Mouse (Mus musculus): ENCODE data around the gene Fsd1. TPM values are rescaled to one million over a fixed set of nuclear protein-coding genes. Genes with fewer than 3 reads are reported as not detected.
A peak's percentile ranks its signal among the peaks of the same experiment; 100 is the strongest.

Fsd1 gene
- polyA plus RNA-seq, 2 experiments: 14.2 to 27.5 TPM

- H3K9ac ChIP-seq (ENCODE audit: low read depth, low read length, severe bottlenecking): no peak overlapping the region
- DNase-seq (ENCODE audit: low spot score) (no peak), ATAC-seq (ENCODE audit: low FRiP score, low read depth) (no peak)
- H3K4me3 ChIP-seq (replicated peaks; ENCODE audit: low read length): no peak overlapping the region
- H3K36me3 ChIP-seq (ENCODE audit: control insufficient read depth, insufficient read depth, low read length): peaks cover 17% of the 10 kb centered on the region; the same call in 1 of the 2 replicates
- no peak for TF ChIP-seq POLR2A (IDR thresholded peaks at IDR 0.05; ENCODE audit: borderline replicate concordance, extremely low read depth, insufficient read depth, insufficient read length)
- H3K27ac ChIP-seq (replicated peaks; ENCODE audit: low read depth, low read length): no peak overlapping the region
- WGBS: 81% methylated on average over 8 of the region's 8 CpGs
- H3K4me2 ChIP-seq (replicated peaks; ENCODE audit: low read depth, low read length, severe bottlenecking): no peak overlapping the region
- peaks cover 5% of the 10 kb centered on the region; the same call in 1 of the 2 replicates for H3K4me1 ChIP-seq (ENCODE audit: control insufficient read depth, insufficient read depth, low read length)
- H3K27me3 ChIP-seq (ENCODE audit: control insufficient read depth, insufficient read depth, low read length): no peaks in the 10 kb centered on the region
- H3K9me3 ChIP-seq (ENCODE audit: control insufficient read depth, low read length): no peaks in the 10 kb centered on the region
These were observed 4.1 kb downstream of the Fsd1 start for GRCm38 (mm10) chr17:55990278-55990898.

GRCm38 (mm10) chr17:55996007-55996406, 9.7 kb downstream of the Fsd1 start:
- 83% methylated on average over 15 of the region's 15 CpGs for WGBS
- TF ChIP-seq POLR2A (IDR thresholded peaks at IDR 0.05; ENCODE audit: borderline replicate concordance, extremely low read depth, insufficient read depth, insufficient read length): no peak
- peaks cover 11% of the 10 kb centered on the region; the same call in 1 of the 2 replicates for H3K27me3 ChIP-seq (ENCODE audit: control insufficient read depth, insufficient read depth, low read length)
- no peaks in the 10 kb centered on the region for H3K9me3 ChIP-seq (ENCODE audit: control insufficient read depth, low read length)
- no peak overlapping the region for H3K4me2 ChIP-seq (replicated peaks; ENCODE audit: low read depth, low read length, severe bottlenecking)
- DNase-seq (ENCODE audit: low spot score): no peak
- ATAC-seq (ENCODE audit: low FRiP score, low read depth): no peak
- H3K4me1 ChIP-seq (ENCODE audit: control insufficient read depth, insufficient read depth, low read length): no peaks in the 10 kb centered on the region
- peaks cover 16% of the 10 kb centered on the region for H3K36me3 ChIP-seq (ENCODE audit: control insufficient read depth, insufficient read depth, low read length)
- no peak overlapping the region for H3K27ac ChIP-seq (replicated peaks; ENCODE audit: low read depth, low read length)
- no peak overlapping the region for H3K4me3 ChIP-seq (replicated peaks; ENCODE audit: low read length)
- H3K9ac ChIP-seq (ENCODE audit: low read depth, low read length, severe bottlenecking): no peak overlapping the region

GRCm38 (mm10) chr17:55999794-56000499, 13.6 kb downstream of the Fsd1 start:
- Histone ChIP-seq H3K27ac (replicated peaks; ENCODE audit: low read depth, low read length) (no peak overlapping the region), H3K9me3 (ENCODE audit: control insufficient read depth, low read length) (no peaks in the 10 kb centered on the region), H3K4me3 (replicated peaks; ENCODE audit: low read length) (no peak overlapping the region; the same call in 1 of the 2 replicates), H3K27me3 (ENCODE audit: control insufficient read depth, insufficient read depth, low read length) (peaks cover 11% of the 10 kb centered on the region; the same call in 1 of the 2 replicates), H3K36me3 (ENCODE audit: control insufficient read depth, insufficient read depth, low read length) (peaks cover 3% of the 10 kb centered on the region; the same call in 1 of the 2 replicates), H3K4me2 (replicated peaks; ENCODE audit: low read depth, low read length, severe bottlenecking) (peak overlapping the region; percentile 0; the same call in 1 of the 2 replicates), H3K4me1 (ENCODE audit: control insufficient read depth, insufficient read depth, low read length) (no peaks in the 10 kb centered on the region), H3K9ac (ENCODE audit: low read depth, low read length, severe bottlenecking) (no peak overlapping the region)
- no peak for ATAC-seq (ENCODE audit: low FRiP score, low read depth)
- no peak for TF ChIP-seq POLR2A (IDR thresholded peaks at IDR 0.05; ENCODE audit: borderline replicate concordance, extremely low read depth, insufficient read depth, insufficient read length)
- no peak for DNase-seq (ENCODE audit: low spot score)
- WGBS: 5% methylated on average over 30 of the region's 30 CpGs

- DNase-seq (ENCODE audit: low spot score) (no peak), ATAC-seq (ENCODE audit: low FRiP score, low read depth) (no peak)
- Histone ChIP-seq H3K9me3 (ENCODE audit: control insufficient read depth, low read length) (no peaks in the 10 kb centered on the region), H3K4me1 (ENCODE audit: control insufficient read depth, insufficient read depth, low read length) (0 out of 2 replicates have a peak, but pooled peaks cover 3% of the 10 kb centered on the region), H3K36me3 (ENCODE audit: control insufficient read depth, insufficient read depth, low read length) (no peaks in the 10 kb centered on the region), H3K4me2 (replicated peaks; ENCODE audit: low read depth, low read length, severe bottlenecking) (no peak overlapping the region), H3K27ac (replicated peaks; ENCODE audit: low read depth, low read length) (no peak overlapping the region), H3K27me3 (ENCODE audit: control insufficient read depth, insufficient read depth, low read length) (peaks cover 11% of the 10 kb centered on the region; the same call in 1 of the 2 replicates), H3K9ac (ENCODE audit: low read depth, low read length, severe bottlenecking) (no peak overlapping the region), H3K4me3 (replicated peaks; ENCODE audit: low read length) (no peak overlapping the region)
- WGBS: 77% methylated on average over 3 of the region's 3 CpGs
- TF ChIP-seq POLR2A (IDR thresholded peaks at IDR 0.05; ENCODE audit: borderline replicate concordance, extremely low read depth, insufficient read depth, insufficient read length): no peak
These were observed 16.7 kb downstream of the Fsd1 start for GRCm38 (mm10) chr17:56003000-56003399.

- peaks cover 12% of the 10 kb centered on the region for H3K4me1 ChIP-seq (ENCODE audit: control insufficient read depth, insufficient read depth, low read length)
- no peak within 1 kb of the TSS for H3K27ac ChIP-seq (replicated peaks; ENCODE audit: low read depth, low read length)
- H3K4me3 ChIP-seq (replicated peaks; ENCODE audit: low read length): no peak within 1 kb of the TSS; the same call in 1 of the 2 replicates
- no peaks in the 10 kb centered on the region for H3K9me3 ChIP-seq (ENCODE audit: control insufficient read depth, low read length)
- no peaks in the 10 kb centered on the region for H3K36me3 ChIP-seq (ENCODE audit: control insufficient read depth, insufficient read depth, low read length)
- H3K27me3 ChIP-seq (ENCODE audit: control insufficient read depth, insufficient read depth, low read length): peaks cover 5% of the 10 kb centered on the region; the same call in 1 of the 2 replicates
- H3K4me2 ChIP-seq (replicated peaks; ENCODE audit: low read depth, low read length, severe bottlenecking): 0 out of 2 replicates have a peak within 1 kb of the TSS, but pooled peaks have one; percentile 15
- ATAC-seq (ENCODE audit: low FRiP score, low read depth): no peak
- whole genome bisulfite sequencing: 40% methylated on average over 13 of the region's 13 CpGs
- DNase-seq (ENCODE audit: low spot score): peak; percentile 83
- no peak within 1 kb of the TSS for H3K9ac ChIP-seq (ENCODE audit: low read depth, low read length, severe bottlenecking)
- TF ChIP-seq POLR2A (IDR thresholded peaks at IDR 0.05; ENCODE audit: borderline replicate concordance, extremely low read depth, insufficient read depth, insufficient read length): no peak
These were observed 19.2 kb downstream of the Fsd1 start, which contains the start of the genes Stap2 and Mpnd for GRCm38 (mm10) chr17:56005415-56006061. Gene Stap2, minus strand, starts transcription at chr17:56005584. Gene Mpnd, plus strand, starts transcription at chr17:56005711.

Measured in limb, embryonic 14.5 days (tissue).